ENCODE assay signal across 21 mouse cellular contexts in the genomic region with DNA sequence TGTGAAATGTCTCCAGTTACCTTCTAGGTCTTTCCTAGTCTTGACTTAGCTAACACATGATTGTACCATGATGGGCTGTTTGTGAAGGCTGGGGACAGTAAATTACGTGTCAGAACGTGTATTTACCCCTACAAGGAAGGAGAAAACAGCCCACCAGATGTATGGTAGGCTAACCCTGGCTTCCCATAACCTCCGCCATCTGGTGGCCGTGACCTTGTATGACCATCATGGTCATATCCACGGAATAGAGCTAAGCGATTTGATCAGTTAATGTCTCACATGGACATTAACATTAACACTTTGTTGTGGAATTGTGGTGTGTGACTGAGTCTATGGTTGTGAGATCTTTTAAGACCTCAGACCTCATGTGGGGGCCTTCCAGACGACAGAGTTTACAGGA. TPM values are rescaled to one million over a fixed set of nuclear protein-coding genes. Genes with fewer than 3 reads are reported as not detected.
A peak's percentile ranks its signal among the peaks of the same experiment; 100 is the strongest.
DNase-seq lines count a peak whose midpoint lies in the region; ATAC-seq and TF ChIP-seq lines count a peak whose summit lies in the region.
"Had no signal": no experiment of that assay in that cellular context is flagged by ENCODE, and none has a peak within 500 bp of the region (broad histone marks: within the 10 kb centered on the region; RNA-seq: fewer than 3 reads in every experiment).

No protein-coding gene starts in this region.

- no peak overlapping the region for H3K4me3 ChIP-seq in kidney, adult 2 months (ENCODE audit: insufficient read depth, low read depth, low read length)
- H3K4me3 ChIP-seq in lung, embryonic 14.5 days (ENCODE audit: low read depth, low read length): no peak overlapping the region
- H3K4me3 ChIP-seq: hindbrain, embryonic 10.5 days; limb, embryonic 10.5 days; liver, embryonic 13.5 days; midbrain, embryonic 12.5 days had no signal

- TF ChIP-seq POLR2A in kidney, adult 2 months (IDR thresholded peaks at IDR 0.05; ENCODE audit: low read depth, low read length): no peak

- H3K4me1 ChIP-seq in kidney, adult 2 months (ENCODE audit: control insufficient read depth, insufficient read depth, low read length): no peaks in the 10 kb centered on the region
- peaks cover 10% of the 10 kb centered on the region; the same call in 1 of the 2 replicates for H3K4me1 ChIP-seq in lung, embryonic 14.5 days (ENCODE audit: insufficient read depth)
- H3K4me1 ChIP-seq: liver, embryonic 13.5 days had no signal

- H3K36me3 ChIP-seq in kidney, adult 2 months (ENCODE audit: control insufficient read depth, insufficient read depth, low read length): no peaks in the 10 kb centered on the region
- no peaks in the 10 kb centered on the region for H3K36me3 ChIP-seq in lung, embryonic 14.5 days (ENCODE audit: insufficient read depth)
- H3K36me3 ChIP-seq: hindbrain, embryonic 10.5 days; limb, embryonic 10.5 days; liver, embryonic 13.5 days; midbrain, embryonic 12.5 days had no signal

- no peak for ATAC-seq in lung, embryonic 14.5 days (ENCODE audit: insufficient read depth)
- ATAC-seq in granulocyte monocyte progenitor cell, adult 5-6 weeks (replicated peaks; ENCODE audit: poor library complexity, severe bottlenecking): peak; percentile 53
- ATAC-seq: activated CD4-positive, CD25-positive, alpha-beta regulatory T cell, adult 4 months; forebrain, embryonic 14.5 days; intestine, embryonic 16.5 days; Patski had no signal

- 69% methylated on average over 7 of the region's 7 CpGs for WGBS in kidney, adult 2 months
- 69% methylated on average over 7 of the region's 7 CpGs for WGBS in lung, embryonic 14.5 days

- H3K9ac ChIP-seq in lung, embryonic 14.5 days: no peak overlapping the region
- H3K9ac ChIP-seq: liver, embryonic 13.5 days; midbrain, embryonic 12.5 days had no signal

- no peaks in the 10 kb centered on the region for H3K9me3 ChIP-seq in lung, embryonic 14.5 days (ENCODE audit: low read depth, low read length)
- H3K9me3 ChIP-seq: hindbrain, embryonic 10.5 days; limb, embryonic 10.5 days; liver, embryonic 13.5 days; midbrain, embryonic 12.5 days had no signal

- H3K27me3 ChIP-seq in kidney, adult 2 months (replicated peaks; ENCODE audit: control insufficient read depth, insufficient read depth, low read length): no peaks in the 10 kb centered on the region
- no peaks in the 10 kb centered on the region for H3K27me3 ChIP-seq in lung, embryonic 14.5 days (ENCODE audit: insufficient read depth, low read length)
- H3K27me3 ChIP-seq: liver, embryonic 13.5 days; midbrain, embryonic 12.5 days; Patski had no signal

- no peak overlapping the region for H3K27ac ChIP-seq in kidney, adult 2 months (ENCODE audit: insufficient read depth, low read depth, low read length)
- H3K27ac ChIP-seq in lung, embryonic 14.5 days (ENCODE audit: low read depth): no peak overlapping the region
- H3K27ac ChIP-seq: hindbrain, embryonic 10.5 days; limb, embryonic 10.5 days; liver, embryonic 13.5 days; midbrain, embryonic 12.5 days had no signal

- peak; percentile 26 to 30 for DNase-seq in cerebellum, postnatal 10 days
- no peak for DNase-seq in cerebellum, postnatal 14 days
- no peak for DNase-seq in kidney, adult 2 months
- DNase-seq in kidney, adult 9 months: no peak
- peak; percentile 18 for DNase-seq in lung, embryonic 14.5 days
- no peak for DNase-seq in lung, adult 18-20 months
- DNase-seq in Muller cell, postnatal 12 days (ENCODE audit: inconsistent ontology term): no peak
- DNase-seq: adrenal gland, postnatal 14 days; cerebellum, adult 18-20 months; liver, embryonic 13.5 days; right cerebral cortex, postnatal 4 days; thymus, postnatal 4 days had no signal

- no peak overlapping the region for H3K4me2 ChIP-seq in lung, embryonic 14.5 days
- H3K4me2 ChIP-seq: liver, embryonic 13.5 days; midbrain, embryonic 12.5 days had no signal

- TF ChIP-seq CTCF in kidney, adult 2 months (conservative IDR thresholded peaks at IDR 0.05; ENCODE audit: insufficient read depth, insufficient read length, low read depth, low read length): 0 out of 2 replicates have a peak, but pooled peaks have one; percentile 10
- peak; percentile 33 for TF ChIP-seq CTCF in lung, embryonic 14.5 days (IDR thresholded peaks at IDR 0.05; ENCODE audit: low read depth)

RNA-seq across cellular contexts. Expression of gene Sdr42e1, which starts 14.5 kb away (rescaled TPM):
- polyA plus RNA-seq in kidney, adult 2 months (2012; rRNA removed): 6.6 and 7.4 TPM in 2 replicates
- polyA plus RNA-seq in lung, embryonic 14.5 days (2014; fragmentation: Nextera tagmentation; extraction: Ambion mirVana): 1.2 and 1.8 TPM in 2 replicates
- total RNA-seq in granulocyte monocyte progenitor cell, adult 5-6 weeks (2014; fragmentation: Nextera tagmentation): 1.9 and 3.8 TPM in 2 replicates
- total RNA-seq in granulocyte monocyte progenitor cell, adult 5-6 weeks (2017): 6.0 and 9.6 TPM in 2 replicates

RNA-seq across cellular contexts. Expression of gene Hsd17b2, which starts 42.7 kb away (rescaled TPM):
- polyA plus RNA-seq in kidney, adult 2 months (2012; rRNA removed): 3.0 and 4.2 TPM in 2 replicates
- polyA plus RNA-seq in lung, embryonic 14.5 days (2014; fragmentation: Nextera tagmentation; extraction: Ambion mirVana): 0.18 TPM in 1 of 2 replicates, not detected in the other
- not detected in 2 replicates for total RNA-seq in granulocyte monocyte progenitor cell, adult 5-6 weeks (2014; fragmentation: Nextera tagmentation)
- not detected in 2 replicates for total RNA-seq in granulocyte monocyte progenitor cell, adult 5-6 weeks (2017)
- polyA plus RNA-seq: activated CD4-positive, CD25-positive, alpha-beta regulatory T cell, adult 4 months; forebrain, embryonic 14.5 days; heart, embryonic 14.5 days; hindbrain, embryonic 10.5 days; limb, embryonic 10.5 days; midbrain, embryonic 12.5 days had no signal

Comparison
In these comparisons a context has a peak if more than half of its experiments do, and no peak if none do; other contexts are left out.
1. DNase-seq: peak in cerebellum, postnatal 10 days (2 of 2) and lung, embryonic 14.5 days (single experiment); none in cerebellum, postnatal 14 days (0 of 2), kidney, adult 2 months (single experiment), kidney, adult 9 months (single experiment), lung, adult 18-20 months (0 of 2) and Muller cell, postnatal 12 days (single experiment).